Mouse (Mus musculus): ENCODE data around the gene Gm21887.
"Not testable (repeated sequence)": the region's sequence is repeated elsewhere in the genome, so short reads cannot be mapped to it uniquely, and the experiment has no call there.

Gm21887 gene

DNA sequence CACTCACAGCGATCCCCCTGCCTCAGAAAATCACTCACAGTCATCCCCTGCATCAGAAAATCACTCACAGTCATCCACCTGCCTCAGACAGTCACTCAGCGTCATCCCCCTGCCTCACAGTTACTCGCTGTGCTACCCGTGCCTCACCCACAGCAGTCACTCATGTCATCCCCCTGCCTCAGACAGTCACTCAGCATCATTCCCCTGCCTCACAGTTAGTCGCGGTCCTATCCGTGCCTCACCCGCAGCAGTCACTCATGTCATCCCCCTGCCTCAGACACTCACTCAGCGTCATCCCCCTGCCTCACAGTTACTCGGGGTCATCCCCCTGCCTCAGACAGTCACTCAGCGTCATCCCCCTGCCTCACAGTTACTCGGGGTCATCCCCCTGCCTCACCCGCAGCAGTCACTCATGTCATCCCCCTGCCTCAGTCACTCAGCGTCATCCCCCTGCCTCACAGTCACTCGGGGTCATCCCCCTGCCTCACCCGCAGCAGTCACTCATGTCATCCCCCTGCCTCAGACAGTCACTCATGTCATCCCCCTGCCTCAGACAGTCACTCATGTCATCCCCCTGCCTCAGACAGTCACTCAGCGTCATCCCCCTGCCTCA lies 13.4 kb upstream of the Gm21887 start:
- POLR2A ChIA-PET, CTCF ChIA-PET: not testable (repeated sequence)

DNA sequence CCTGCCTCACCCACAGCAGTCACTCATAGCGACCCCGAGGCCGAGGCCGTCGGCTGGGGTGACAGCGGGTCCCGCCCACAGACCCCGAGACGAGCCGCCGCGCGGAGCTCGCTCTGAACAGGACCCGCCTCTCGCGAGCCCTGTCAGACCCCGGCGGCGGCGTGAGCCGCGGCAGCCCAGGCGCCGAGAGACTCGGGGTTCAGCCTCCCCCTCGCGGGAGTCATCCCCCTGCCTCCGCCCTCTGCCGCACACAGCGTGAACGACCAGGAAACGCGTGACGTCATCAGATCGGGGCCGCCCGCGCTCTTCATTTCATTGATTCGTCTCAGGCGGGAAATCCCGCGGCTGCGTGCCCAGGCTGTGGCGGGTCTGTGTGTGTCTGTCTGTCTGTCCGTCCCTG lies 12.5 kb upstream of the Gm21887 start:
- POLR2A ChIA-PET: not testable (repeated sequence)

DNA sequence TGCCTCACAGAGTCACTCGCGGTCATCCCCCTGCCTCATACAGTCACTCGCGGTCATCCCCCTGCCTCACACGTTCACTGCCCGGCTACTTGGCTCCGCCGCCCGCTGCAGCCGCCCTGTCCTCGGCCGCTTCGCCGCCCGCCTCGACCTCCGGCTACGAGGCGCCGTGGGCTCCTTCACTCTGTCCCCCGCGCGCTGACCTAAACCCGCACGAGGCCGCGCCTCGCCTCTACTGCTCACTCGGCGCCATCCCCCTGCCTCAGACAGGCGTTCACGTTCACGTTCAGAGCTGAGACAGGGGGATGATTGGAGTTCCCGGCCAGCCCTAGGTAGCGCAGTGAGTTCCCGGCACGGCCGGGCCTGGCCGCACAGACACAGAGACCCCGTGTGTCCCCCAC lies 12.0 kb upstream of the Gm21887 start:
- POLR2A ChIA-PET, CTCF ChIA-PET: not testable (repeated sequence)

More for the DNA sequence above, 12.5 kb upstream of the Gm21887 start:
- CTCF ChIA-PET: not testable (repeated sequence)

DNA sequence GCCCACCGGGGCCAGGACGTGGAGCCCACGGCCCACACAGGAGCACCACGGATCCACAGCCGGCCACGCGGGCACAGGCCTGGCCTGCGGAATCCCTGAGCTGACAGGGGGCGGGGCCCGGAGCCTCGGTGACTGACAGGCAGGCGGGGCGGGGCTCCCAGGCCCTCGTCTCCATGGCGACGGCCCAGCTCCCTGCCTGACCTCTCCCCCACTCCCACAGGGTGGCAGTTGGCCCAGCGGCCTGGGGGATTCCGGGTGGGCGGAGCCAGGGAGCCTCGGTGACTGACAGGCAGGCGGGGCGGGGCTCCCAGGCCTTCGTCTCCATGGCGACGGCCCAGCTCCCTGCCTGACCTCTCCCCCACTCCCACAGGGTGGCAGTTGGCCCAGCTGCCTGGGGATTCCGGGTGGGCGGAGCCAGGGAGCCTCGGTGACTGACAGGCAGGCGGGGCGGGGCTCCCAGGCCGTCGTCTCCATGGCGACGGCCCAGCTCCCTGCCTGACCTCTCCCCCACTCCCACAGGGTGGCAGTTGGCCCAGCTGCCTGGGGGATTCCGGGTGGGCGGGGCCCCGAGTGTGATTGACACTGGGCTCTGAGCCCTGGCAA lies 11.5 kb upstream of the Gm21887 start:
- POLR2A ChIA-PET, CTCF ChIA-PET: not testable (repeated sequence)

DNA sequence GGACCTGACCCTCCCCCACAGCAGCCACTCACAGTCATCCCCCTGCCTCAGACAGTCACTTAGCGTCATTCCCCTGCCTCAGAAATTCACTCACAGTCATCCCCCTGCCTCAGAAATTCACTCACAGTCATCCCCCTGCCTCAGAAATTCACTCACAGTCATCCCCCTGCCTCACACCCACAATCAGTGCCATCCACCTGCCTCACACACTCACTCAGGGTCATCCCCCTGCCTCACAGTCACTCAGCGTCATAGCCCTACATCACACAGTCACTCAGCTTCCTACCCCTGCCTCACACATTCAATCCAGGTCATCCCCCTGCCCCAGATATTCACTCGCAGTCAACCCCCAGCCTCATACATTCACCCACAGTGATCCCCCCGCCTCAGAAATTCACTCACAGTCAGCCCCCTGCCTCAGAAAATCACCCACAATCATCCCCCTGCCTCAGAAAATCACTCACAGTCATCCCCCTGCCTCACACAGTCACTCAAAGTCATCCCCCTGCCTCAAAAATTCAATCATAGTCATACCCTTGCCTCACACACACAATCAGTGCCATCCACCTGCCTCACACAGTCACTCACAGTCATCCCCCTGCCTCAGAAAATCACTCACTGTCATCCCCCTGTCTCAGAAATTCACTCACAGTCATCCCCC lies 10.8 kb upstream of the Gm21887 start:
- CTCF ChIA-PET, POLR2A ChIA-PET: not testable (repeated sequence)

DNA sequence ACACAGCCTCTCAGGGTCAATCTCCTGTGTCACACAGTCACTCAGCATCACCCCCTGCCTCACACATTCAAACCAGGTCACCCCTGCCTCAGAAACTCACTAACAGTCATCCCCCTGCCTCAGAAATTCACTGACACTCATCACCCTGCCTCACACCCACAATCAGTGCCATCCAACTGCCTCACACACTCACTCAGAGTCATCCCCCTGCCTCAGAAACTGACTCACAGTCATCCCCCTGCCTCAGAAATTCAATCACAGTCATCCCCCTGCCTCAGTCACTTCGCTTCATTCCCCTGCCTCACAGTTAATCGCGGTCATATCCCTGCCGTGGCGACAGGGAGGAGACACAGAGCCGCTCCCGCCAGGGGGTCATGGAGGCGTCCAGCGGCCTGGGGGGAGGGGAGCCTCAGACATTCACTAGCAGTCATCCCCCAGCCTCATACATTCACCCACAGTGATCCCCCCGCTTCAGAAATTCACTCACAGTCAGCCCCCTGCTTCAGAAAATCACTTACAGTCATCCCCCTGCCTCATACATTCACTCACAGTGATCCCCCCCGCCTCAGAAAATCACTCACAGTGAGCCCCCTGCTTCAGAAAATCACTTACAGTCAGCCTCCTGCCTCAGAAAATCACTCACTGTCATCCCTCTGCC lies 10.1 kb upstream of the Gm21887 start:
- POLR2A ChIA-PET, CTCF ChIA-PET: not testable (repeated sequence)

DNA sequence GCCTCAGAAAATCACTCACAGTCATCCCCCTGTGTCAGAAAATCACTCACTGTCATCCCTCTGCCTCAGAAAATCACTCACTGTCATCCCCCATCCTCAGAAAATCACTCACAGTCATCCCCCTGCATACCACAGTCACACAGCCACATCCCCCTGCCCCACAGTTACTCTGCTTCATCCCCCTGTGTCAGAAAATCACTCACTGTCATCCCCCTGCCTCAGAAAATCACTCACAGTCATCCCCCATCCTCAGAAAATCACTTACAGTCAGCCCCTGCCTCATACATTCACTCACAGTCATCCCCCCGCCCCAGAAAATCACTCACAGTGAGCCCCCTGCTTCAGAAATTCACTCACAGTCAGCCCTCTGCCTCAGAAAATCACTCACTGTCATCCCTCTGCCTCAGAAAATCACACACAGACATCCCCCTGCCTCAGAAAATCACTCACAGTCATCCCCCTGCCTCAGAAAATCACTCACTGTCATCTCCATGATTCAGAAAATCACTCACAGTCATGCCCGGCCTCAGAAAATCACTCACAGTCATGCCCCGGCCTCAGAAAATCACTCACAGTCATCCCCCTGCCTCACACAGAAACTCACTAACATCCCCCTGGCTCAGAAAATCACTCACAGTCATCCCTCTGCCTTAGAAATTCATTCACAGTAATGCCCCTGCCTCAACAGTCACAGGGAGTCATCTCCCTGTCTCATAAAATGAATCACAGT lies 9.4 kb upstream of the Gm21887 start:
- CTCF ChIA-PET, POLR2A ChIA-PET: not testable (repeated sequence)

DNA sequence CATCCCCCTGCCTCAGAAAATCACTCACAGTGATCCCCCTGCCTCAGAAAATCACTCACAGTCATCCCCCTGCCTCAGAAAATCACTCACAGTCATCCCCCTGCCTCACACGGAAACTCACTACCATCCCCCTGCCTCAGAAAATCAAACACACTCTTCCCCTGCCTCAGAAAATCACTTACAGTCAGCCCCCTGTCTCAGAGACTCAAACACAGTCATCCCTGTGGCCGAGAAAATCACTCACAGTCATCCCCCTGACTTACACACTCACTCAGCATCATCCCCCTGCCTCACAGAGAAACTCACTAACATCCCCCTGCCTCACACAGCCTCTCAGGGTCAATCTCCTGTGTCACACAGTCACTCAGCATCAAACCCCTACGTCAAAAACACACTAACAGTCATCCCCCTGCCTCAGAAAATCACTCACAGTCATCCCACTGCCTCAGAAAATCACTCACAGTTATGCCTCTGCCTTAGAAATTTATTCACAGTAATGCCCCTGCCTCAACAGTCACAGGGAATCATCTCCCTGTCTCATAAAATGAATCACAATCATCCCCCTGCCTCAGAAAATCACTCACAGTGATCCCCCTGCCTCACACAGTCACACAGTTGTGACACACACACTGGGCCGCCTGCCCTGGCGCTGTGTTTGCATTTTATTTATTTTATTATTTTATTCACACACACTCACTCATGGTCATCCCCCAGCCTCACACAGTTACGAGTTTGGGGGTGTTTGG lies 8.6 kb upstream of the Gm21887 start:
- CTCF ChIA-PET, POLR2A ChIA-PET: not testable (repeated sequence)

DNA sequence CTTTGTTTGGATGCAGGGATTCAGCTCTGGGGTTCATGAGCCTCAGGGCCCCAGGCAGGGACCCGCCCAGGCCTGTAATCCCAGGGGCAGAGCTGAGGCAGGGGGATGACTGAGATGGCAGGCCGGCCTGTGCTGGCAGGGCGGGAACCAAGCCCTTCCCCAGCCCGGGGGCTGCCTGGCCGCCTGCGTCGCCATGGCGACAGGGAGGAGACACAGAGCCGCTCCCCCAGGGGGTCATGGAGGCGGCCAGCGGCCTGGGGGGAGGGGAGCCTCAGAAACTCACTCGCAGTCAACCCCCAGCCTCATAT lies 8.1 kb upstream of the Gm21887 start:
- CTCF ChIA-PET, POLR2A ChIA-PET: not testable (repeated sequence)

DNA sequence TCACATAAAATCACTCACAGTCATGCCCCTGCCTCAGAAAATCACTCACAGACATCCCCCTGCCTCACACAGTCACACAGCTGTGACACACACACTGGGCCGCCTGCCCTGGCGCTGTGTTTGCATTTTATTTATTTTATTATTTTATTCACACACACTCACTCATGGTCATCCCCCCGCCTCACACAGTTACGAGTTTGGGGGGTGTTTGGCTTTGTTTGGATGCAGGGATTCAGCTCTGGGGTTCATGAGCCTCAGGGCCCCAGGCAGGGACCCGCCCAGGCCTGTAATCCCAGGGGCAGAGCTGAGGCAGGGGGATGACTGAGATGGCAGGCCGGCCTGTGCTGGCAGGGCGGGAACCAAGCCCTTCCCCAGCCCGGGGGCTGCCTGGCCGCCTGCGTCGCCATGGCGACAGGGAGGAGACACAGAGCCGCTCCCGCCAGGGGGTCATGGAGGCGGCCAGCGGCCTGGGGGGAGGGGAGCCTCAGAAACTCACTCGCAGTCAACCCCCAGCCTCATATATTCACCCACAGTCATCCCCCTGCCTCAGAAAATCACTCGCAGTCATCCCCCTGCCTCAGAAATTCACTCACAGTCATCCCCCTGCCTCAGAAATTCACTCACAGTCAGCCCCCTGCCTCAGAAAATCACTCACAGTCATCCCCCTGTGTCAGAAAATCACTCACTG lies 6.8 kb upstream of the Gm21887 start:
- CTCF ChIA-PET, POLR2A ChIA-PET: not testable (repeated sequence)

DNA sequence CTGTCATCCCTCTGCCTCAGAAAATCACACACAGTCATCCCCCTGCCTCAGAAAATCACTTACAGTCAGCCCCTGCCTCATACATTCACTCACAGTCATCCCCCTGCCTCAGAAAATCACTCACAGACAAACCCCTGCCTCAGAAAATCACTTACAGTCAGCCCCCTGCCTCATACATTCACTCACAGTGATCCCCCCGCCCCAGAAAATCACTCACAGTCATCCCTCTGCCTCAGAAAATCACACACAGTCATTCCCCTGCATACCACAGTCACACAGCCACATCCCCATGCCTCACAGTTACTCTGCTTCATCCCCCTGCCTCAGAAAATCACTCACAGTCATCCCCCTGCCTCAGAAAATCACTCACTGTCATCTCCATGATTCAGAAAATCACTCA lies 5.9 kb upstream of the Gm21887 start:
- CTCF ChIA-PET, POLR2A ChIA-PET: not testable (repeated sequence)

DNA sequence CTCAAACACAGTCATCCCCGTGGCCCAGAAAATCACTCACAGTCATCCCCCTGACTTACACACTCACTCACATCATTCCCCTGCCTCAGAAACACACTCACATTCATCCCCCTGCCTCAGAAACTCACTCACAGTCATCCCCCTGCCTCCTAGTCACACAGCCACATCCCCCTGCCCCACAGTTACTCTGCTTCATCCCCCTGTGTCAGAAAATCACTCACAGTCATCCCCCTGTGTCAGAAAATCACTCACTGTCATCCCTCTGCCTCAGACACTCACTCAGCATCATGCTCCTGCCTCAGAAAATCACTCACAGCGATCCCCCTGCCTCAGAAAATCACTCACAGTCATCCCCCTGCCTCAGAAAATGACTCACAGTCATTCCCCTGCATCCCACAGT lies 5.2 kb upstream of the Gm21887 start:
- POLR2A ChIA-PET, CTCF ChIA-PET: not testable (repeated sequence)

DNA sequence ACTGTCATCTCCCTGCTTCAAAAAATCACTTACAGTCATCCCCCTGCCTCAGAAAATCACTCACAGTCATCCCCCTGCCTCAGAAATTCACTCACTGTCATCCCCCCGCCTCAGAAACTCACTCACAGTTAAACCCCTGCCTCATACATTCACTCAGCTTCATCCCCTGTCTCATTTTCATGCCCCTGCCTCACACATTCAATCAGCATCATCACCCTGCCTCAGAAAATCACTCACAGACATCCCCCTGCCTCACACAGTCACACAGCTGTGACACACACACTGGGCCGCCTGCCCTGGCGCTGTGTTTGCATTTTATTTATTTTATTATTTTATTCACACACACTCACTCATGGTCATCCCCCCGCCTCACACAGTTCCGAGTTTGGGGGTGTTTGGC lies 4.7 kb upstream of the Gm21887 start:
- POLR2A ChIA-PET, CTCF ChIA-PET: not testable (repeated sequence)

DNA sequence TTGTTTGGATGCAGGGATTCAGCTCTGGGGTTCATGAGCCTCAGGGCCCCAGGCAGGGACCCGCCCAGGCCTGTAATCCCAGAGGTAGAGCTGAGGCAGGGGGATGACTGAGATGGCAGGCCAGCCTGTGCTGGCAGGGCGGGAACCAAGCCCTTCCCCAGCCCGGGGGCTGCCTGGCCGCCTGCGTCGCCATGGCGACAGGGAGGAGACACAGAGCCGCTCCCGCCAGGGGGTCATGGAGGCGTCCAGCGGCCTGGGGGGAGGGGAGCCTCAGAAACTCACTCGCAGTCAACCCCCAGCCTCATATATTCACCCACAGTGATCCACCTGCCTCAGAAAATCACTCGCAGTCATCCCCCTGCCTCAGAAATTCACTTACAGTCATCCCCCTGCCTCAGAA lies 4.3 kb upstream of the Gm21887 start:
- CTCF ChIA-PET, POLR2A ChIA-PET: not testable (repeated sequence)

DNA sequence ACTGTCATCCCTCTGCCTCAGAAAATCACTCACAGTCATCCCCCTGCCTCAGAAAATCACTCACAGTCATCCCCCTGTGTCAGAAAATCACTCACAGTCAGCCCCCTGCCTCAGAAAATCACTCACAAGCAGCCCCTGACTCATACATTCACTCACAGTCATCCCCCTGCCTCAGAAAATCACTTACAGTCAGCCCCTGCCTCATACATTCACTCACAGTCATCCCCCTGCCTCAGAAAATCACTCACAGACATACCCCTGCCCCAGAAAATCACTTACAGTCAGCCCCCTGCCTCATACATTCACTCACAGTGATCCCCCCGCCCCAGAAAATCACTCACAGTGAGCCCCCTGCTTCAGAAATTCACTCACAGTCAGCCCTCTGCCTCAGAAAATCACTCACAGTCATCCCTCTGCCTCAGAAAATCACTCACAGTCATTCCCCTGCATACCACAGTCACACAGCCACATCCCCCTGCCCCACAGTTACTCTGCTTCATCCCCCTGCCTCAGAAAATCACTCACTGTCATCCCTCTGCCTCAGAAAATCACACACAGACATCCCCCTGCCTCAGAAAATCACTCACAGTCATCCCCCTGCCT lies 3.7 kb upstream of the Gm21887 start:
- CTCF ChIA-PET, POLR2A ChIA-PET: not testable (repeated sequence)

DNA sequence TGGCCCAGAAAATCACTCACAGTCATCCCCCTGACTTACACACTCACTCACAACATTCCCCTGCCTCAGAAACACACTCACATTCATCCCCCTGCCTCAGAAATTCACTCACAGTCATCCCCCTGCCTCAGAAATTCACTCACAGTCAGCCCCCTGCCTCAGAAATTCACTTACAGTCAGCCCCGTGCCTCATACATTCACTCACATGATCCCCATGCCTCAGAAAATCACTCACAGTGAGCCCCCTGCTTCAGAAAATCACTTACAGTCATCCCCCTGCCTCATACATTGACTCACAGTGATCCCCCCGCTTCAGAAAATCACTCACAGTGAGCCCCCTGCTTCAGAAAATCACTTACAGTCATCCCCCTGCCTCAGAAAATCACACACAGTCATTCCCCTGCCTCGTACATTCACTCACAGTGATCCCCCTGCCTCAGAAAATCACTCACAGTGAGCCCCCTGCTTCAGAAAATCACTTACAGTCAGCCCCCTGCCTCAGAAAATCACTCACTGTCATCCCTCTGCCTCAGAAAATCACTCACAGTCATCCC lies 2.7 kb upstream of the Gm21887 start:
- CTCF ChIA-PET, POLR2A ChIA-PET: not testable (repeated sequence)

DNA sequence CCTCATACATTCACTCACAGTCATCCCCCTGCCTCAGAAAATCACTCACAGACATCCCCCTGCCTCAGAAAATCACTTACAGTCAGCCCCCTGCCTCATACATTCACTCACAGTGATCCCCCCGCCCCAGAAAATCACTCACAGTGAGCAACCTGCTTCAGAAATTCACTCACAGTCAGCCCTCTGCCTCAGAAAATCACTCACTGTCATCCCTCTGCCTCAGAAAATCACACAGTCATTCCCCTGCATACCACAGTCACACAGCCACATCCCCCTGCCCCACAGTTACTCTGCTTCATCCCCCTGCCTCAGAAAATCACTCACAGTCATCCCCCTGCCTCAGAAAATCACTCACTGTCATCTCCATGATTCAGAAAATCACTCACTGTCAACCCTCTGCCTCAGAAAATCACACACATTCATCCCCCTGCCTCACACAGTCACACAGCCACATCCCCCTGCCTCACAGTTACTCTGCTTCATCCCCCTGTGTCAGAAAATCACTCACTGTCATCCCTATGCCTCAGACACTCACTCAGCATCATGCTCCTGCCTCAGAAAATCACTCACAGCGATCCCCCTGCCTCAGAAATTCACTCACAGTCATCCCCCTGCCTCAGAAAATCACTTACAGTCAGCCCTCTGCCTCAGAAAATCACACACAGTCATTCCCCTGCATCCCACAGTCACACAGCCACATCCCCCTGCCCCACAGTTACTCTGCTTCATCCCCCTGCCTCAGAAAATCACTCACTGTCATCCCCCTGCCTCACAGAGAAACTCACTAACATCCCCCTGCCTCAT lies 1.9 kb upstream of the Gm21887 start:
- CTCF ChIA-PET, POLR2A ChIA-PET: not testable (repeated sequence)

DNA sequence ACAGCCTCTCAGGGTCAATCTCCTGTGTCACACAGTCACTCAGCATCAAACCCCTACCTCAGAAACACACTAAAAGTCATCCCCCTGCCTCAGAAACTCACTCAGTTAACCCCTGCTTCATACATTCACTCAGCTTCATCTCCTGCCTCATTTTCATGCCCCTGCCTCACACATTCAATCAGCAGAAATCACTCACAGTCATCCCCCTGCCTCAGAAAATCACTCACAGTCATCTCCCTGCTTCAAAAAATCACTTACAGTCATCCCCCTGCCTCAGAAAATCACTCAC lies 1.3 kb upstream of the Gm21887 start:
- CTCF ChIA-PET, POLR2A ChIA-PET: not testable (repeated sequence)

DNA sequence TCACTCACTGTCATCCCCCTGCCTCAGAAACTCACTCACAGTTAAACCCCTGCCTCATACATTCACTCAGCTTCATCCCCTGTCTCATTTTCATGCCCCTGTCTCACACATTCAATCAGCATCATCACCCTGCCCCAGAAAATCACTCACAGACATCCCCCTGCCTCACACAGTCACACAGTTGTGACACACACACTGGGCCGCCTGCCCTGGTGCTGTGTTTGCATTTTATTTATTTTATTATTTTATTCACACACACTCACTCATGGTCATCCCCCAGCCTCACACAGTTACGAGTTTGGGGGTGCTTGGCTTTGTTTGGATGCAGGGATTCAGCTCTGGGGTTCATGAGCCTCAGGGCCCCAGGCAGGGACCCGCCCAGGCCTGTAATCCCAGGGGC lies 875 bp upstream of the Gm21887 start:
- CTCF ChIA-PET, POLR2A ChIA-PET: not testable (repeated sequence)

All from embryonic stem cell, embryonic (primary cell).